Mouse (Mus musculus) kidney, postnatal 0 days (tissue): ENCODE results near the gene Eno3. TPM values are rescaled to one million over a fixed set of nuclear protein-coding genes. Genes with fewer than 3 reads are reported as not detected.

ENCODE experiments used
- ATAC-seq: fragments of 200-750 bp; cut with Nextera tagmentation; replicated peaks from 2 replicates; pipeline ENCODE4 v1.8.0; 2017; ENCODE audit warnings: low read depth, moderate number of reproducible peaks, moderate TSS enrichment, moderate library complexity; ENCODE audit not compliant: low FRiP score
- DNase-seq: peaks from one replicate; pipeline ENCODE4 v3.0.0-alpha.2; 2016; ENCODE audit warnings: low spot score
- H3K27ac ChIP-seq: fragments of 300-500 bp; sonication (generic); 2 replicates; pipeline ENCODE4 v1.5.1; 2014; ENCODE audit warnings: mild to moderate bottlenecking
- H3K27me3 ChIP-seq: fragments of 300-500 bp; sonication (generic); 2 replicates; pipeline ENCODE4 v1.6.1; 2014; ENCODE audit warnings: low read length, mixed read lengths; ENCODE audit not compliant: insufficient read depth
- H3K36me3 ChIP-seq: fragments of 300-500 bp; sonication (generic); 2 replicates; pipeline ENCODE4 v1.6.1; 2014; ENCODE audit warnings: low read length, mixed read lengths; ENCODE audit not compliant: insufficient read depth
- H3K4me1 ChIP-seq: fragments of 300-500 bp; sonication (generic); replicated peaks from 2 replicates; pipeline ENCODE4 v1.6.1; 2014; ENCODE audit warnings: antibody characterized with exemption, low read length, mixed read lengths; ENCODE audit not compliant: insufficient read depth
- H3K4me2 ChIP-seq: fragments of 300-500 bp; sonication (generic); 2 replicates; pipeline ENCODE4 v1.6.1; 2014; ENCODE audit warnings: mild to moderate bottlenecking, low read length, moderate library complexity, mixed read lengths
- H3K4me3 ChIP-seq: fragments of 300-500 bp; sonication (generic); replicated peaks from 2 replicates; pipeline ENCODE4 v1.5.1; 2014; ENCODE audit warnings: low read depth, low read length
- H3K9ac ChIP-seq: fragments of 300-500 bp; sonication (generic); 2 replicates; pipeline ENCODE4 v1.6.1; 2014; ENCODE audit warnings: low read depth, low read length
- H3K9me3 ChIP-seq: fragments of 300-500 bp; sonication (generic); replicated peaks from 2 replicates; pipeline ENCODE4 v1.6.1; 2016; ENCODE audit warnings: low read length, inconsistent platforms, mixed read lengths
- CTCF ChIP-seq: IDR thresholded peaks from 2 replicates; pipeline ENCODE4 v1.5.1; 2016; ENCODE audit warnings: antibody characterized with exemption, low read depth, mild to moderate bottlenecking, moderate library complexity
- WGBS: fragments of 180-500 bp; shearing (Covaris S2); extraction: QIAGEN DNeasy Blood & Tissue Kit; methylation state at CpG from one replicate; pipeline ENCODE4 v1.1.7; 2014; 5-methylcytosine and 5-hydroxymethylcytosine counted together
- polyA plus RNA-seq: library from polyadenylated mRNA; unstranded; fragments of >200 nt; fragmentation: Nextera tagmentation; extraction: Ambion mirVana; gene quantifications from 2 replicates; pipeline ENCODE4 v1.2.1, GENCODE M21; 2015

Gene Eno3
- polyA plus RNA-seq, 1 experiment from 2014 or later, result 10.0 TPM

- Histone ChIP-seq H3K9me3 (no peaks in the 10 kb centered on the region), H3K27me3 (no peaks in the 10 kb centered on the region), H3K4me3 (no peak overlapping the region), H3K9ac (no peak overlapping the region), H3K36me3 (peaks cover 38% of the 10 kb centered on the region), H3K27ac (no peak overlapping the region), H3K4me1 (peaks cover 17% of the 10 kb centered on the region), H3K4me2 (no peak overlapping the region)
- no peak for ATAC-seq
- 63% methylated on average over 2 of the region's 2 CpGs for WGBS
- no peak for DNase-seq
- TF ChIP-seq CTCF, result no peak
Measured at GRCm38 (mm10) chr11:70651391-70651790, 5.6 kb upstream of the Eno3 start.

- peak overlapping the region; percentile 91 for H3K4me3 ChIP-seq
- peak; percentile 15 for DNase-seq
- no peaks in the 10 kb centered on the region for H3K9me3 ChIP-seq
- H3K27ac ChIP-seq, result 0 out of 2 replicates have a peak overlapping the region, but pooled peaks have one; percentile 31
- H3K27me3 ChIP-seq, result no peaks in the 10 kb centered on the region
- no peak for TF ChIP-seq CTCF
- 42% methylated on average over 12 of the region's 12 CpGs for WGBS
- H3K9ac ChIP-seq, result peak overlapping the region; percentile 98
- ATAC-seq, result no peak
- peak overlapping the region; percentile 90 for H3K4me2 ChIP-seq
- peaks cover 23% of the 10 kb centered on the region for H3K4me1 ChIP-seq
- H3K36me3 ChIP-seq, result peaks cover 38% of the 10 kb centered on the region
Measured at GRCm38 (mm10) chr11:70652029-70652883, 4.7 kb upstream of the Eno3 start.

DNA sequence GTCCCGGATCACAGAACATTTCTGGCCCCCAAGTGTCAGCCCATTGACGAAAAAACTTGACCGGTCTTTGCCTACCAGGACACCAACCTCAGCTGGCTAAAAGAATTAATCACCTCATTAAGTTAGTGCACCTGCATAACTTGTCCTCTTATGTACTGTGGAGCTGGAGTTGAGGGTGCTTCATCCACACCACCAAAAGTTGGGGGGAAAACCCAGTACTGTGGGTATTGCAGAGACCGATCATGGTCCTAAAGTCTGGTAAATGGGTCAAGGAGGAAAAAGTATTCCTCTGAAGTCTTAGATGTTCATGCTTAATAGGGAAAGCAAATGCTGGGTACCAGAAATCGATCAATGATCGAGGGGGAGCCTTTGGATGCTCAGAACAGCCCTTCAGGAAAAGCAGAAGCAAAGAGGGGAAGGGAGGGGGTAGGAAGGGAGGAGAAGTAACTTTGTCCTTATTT is 4.1 kb upstream of the Eno3 start:
- H3K4me1 ChIP-seq, result peaks cover 29% of the 10 kb centered on the region
- H3K27me3 ChIP-seq, result no peaks in the 10 kb centered on the region
- H3K9me3 ChIP-seq, result no peaks in the 10 kb centered on the region
- DNase-seq, result no peak
- peaks cover 38% of the 10 kb centered on the region for H3K36me3 ChIP-seq
- WGBS, result 30% methylated on average over 6 of the region's 6 CpGs
- H3K4me3 ChIP-seq, result peak overlapping the region; percentile 91
- no peak for ATAC-seq
- H3K9ac ChIP-seq, result peak overlapping the region; percentile 98
- TF ChIP-seq CTCF, result no peak
- H3K4me2 ChIP-seq, result peak overlapping the region; percentile 90
- peak overlapping the region; percentile 99 for H3K27ac ChIP-seq

- Histone ChIP-seq H3K27me3 (no peaks in the 10 kb centered on the region), H3K9me3 (no peaks in the 10 kb centered on the region), H3K9ac (peak overlapping the region; percentile 98), H3K36me3 (peaks cover 37% of the 10 kb centered on the region), H3K27ac (peak overlapping the region; percentile 99), H3K4me1 (peaks cover 29% of the 10 kb centered on the region), H3K4me3 (peak overlapping the region; percentile 91), H3K4me2 (peak overlapping the region; percentile 90)
- under 1% methylated on average over 60 of the region's 63 CpGs for WGBS
- no peak for TF ChIP-seq CTCF
- DNase-seq, result peak; percentile 85
- peak; percentile 37 for ATAC-seq
Measured at GRCm38 (mm10) chr11:70653345-70654197, 3.4 kb upstream of the Eno3 start.

DNA sequence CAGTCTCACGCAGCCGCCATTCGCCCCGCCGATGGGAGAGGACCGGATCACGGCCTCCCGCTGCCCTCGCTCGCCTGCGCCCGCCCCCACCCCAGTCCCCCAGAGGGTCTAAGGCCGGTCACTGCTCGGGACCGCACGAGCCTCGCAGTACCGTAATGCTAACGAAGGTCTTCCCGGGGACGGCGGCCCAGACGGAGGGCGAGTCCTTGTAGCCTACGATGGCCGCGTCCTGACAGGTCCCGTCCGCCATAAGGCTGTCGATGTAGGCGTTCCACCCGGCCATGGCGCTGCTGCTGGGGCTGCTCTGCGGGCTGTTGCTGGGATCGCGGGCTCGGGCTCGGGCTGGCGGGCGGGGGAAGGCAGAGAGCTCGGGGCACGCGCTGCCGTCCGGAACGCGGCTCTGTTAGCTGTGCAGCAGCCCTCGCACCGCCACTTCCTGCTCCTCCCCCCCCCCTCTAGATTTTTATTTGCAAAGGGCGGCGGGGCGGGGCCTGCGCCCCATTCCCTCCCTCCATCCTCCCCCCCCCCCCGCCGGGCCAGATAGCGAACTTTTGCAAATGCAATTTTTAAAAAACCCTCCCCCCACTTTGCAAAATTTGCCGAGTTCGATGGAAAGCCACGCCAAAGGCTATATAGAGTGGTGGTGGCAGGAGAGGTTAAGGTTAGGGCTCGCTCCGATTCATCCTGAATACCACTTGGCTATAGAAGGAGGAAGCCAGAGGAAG is 2.6 kb upstream of the Eno3 start, which contains the start of gene Pfn1:
Gene Pfn1 (minus strand): TSS at position 447 of the 725 bp plus-strand sequence.
- Histone ChIP-seq H3K36me3 (peaks cover 29% of the 10 kb centered on the region), H3K27me3 (no peaks in the 10 kb centered on the region), H3K4me3 (peak within 1 kb of the TSS; percentile 91), H3K27ac (peak within 1 kb of the TSS; percentile 99), H3K4me1 (peaks cover 29% of the 10 kb centered on the region), H3K4me2 (peak within 1 kb of the TSS; percentile 90), H3K9ac (peak within 1 kb of the TSS; percentile 98), H3K9me3 (no peaks in the 10 kb centered on the region)
- WGBS, result under 1% methylated on average over 44 of the region's 61 CpGs
- TF ChIP-seq CTCF, result no peak
- DNase-seq (peak; percentile 91), ATAC-seq (peak; percentile 33)
